Mouse (Mus musculus) C2C12 (cell line): ENCODE measurements at regions not wholly inside any gene's neighbourhood (a gene's known extent, or its start where the extent isn't known, plus 50 kb on each side); places are given as distances from the start of the nearest gene placed in this dataset.

Experiments used
- CEBPB ChIP-seq: IDR thresholded peaks from one replicate; pipeline ENCODE4 v1.6.1; 2011; ENCODE audit warnings: low read depth, mild to moderate bottlenecking, control low read depth, moderate library complexity
- CTCF ChIP-seq: IDR thresholded peaks from one replicate; pipeline ENCODE4 v1.5.1; 2011; ENCODE audit not compliant: control insufficient read depth, insufficient read depth, insufficient read length
- FOSL1 ChIP-seq: IDR thresholded peaks from one replicate; pipeline ENCODE4 v1.8.0; 2011; ENCODE audit warnings: mild to moderate bottlenecking, low read length; ENCODE audit not compliant: poor library complexity, insufficient read depth, severe bottlenecking
- MAX ChIP-seq: IDR thresholded peaks from one replicate; pipeline ENCODE4 v1.6.1; 2011; ENCODE audit warnings: mild to moderate bottlenecking, control low read depth
- MYOD1 ChIP-seq: IDR thresholded peaks from one replicate; pipeline ENCODE4 v1.6.1; 2011; ENCODE audit warnings: low read depth; ENCODE audit not compliant: control insufficient read depth, insufficient read length
- USF1 ChIP-seq: IDR thresholded peaks from one replicate; pipeline ENCODE4 v1.6.1; 2011; ENCODE audit warnings: low read depth, mild to moderate bottlenecking, control low read depth, moderate library complexity

DNA sequence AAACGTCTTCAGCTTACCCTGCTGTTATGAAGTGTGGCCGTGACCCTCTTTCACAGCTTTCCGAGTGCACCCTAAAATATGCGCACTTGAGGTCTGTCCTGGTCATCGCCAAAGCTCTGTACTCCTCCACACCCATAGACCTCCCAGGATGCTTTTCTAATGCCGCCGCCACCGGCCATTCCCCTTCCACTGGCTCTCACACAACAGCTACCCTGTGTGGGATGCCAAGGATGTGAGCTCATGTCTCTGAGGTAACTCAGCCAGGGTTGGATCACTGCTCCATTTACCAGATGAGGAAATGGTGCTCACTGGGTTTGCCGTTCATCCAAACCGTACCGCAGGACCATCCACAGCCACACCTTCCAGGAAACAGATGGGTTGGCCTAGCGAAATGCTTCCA is 212.8 kb upstream of the Nfe2l3 start:
- TF ChIP-seq CTCF: no peak
- TF ChIP-seq USF1: no peak
- TF ChIP-seq FOSL1: no peak
- no peak for TF ChIP-seq MYOD1
- no peak for TF ChIP-seq MAX
- no peak for TF ChIP-seq CEBPB
